Mouse (Mus musculus): ENCODE data around the gene Dbi.

GRCm38 (mm10) chr1:120145527-120146216 lies 24.8 kb upstream of the Dbi start:
- TF ChIP-seq POLR2A (IDR thresholded peaks at IDR 0.05; ENCODE audit: control insufficient read depth, extremely low read depth, insufficient read depth, low read length, poor library complexity) = no peak
- TF ChIP-seq CTCF (IDR thresholded peaks at IDR 0.05; ENCODE audit: borderline replicate concordance, control insufficient read depth, extremely low read depth, insufficient read depth, low read length, poor library complexity) = no peak

All from thymus, adult 2 months (tissue).